11 mouse cellular contexts compared by ENCODE assay signal in genomic region chr2:92435023-92435422, GRCm38 (mm10). TPM values are rescaled to one million over a fixed set of nuclear protein-coding genes. Genes with fewer than 3 reads are reported as not detected.
DNase-seq lines count a peak whose midpoint lies in the region; ATAC-seq and TF ChIP-seq lines count a peak whose summit lies in the region.
"Had no signal": no experiment of that assay in that cellular context is flagged by ENCODE, and none has a peak within 500 bp of the region (broad histone marks: within the 10 kb centered on the region; RNA-seq: fewer than 3 reads in every experiment).

No protein-coding gene starts in this region.

- 47% methylated on average over 6 of the region's 6 CpGs for WGBS in liver, embryonic 13.5 days (ENCODE audit: insufficient replicate concordance)
- WGBS in liver, embryonic 11.5 days, result 61% methylated on average over 6 of the region's 6 CpGs
- WGBS in forebrain, embryonic 16.5 days, result 42% methylated on average over 6 of the region's 6 CpGs
- 56% methylated on average over 6 of the region's 6 CpGs for WGBS in midbrain, postnatal 0 days
- 54% methylated on average over 6 of the region's 6 CpGs for WGBS in kidney, embryonic 14.5 days

- H3K4me1 ChIP-seq in liver, embryonic 13.5 days (replicated peaks), result peaks cover 56% of the 10 kb centered on the region
- H3K4me1 ChIP-seq in liver, embryonic 11.5 days (replicated peaks; ENCODE audit: control insufficient read depth, insufficient read depth, low read length), result peaks cover 30% of the 10 kb centered on the region
- H3K4me1 ChIP-seq in forebrain, embryonic 16.5 days (replicated peaks; ENCODE audit: control insufficient read depth, insufficient read depth, low read length), result peaks cover 39% of the 10 kb centered on the region
- peaks cover 11% of the 10 kb centered on the region; the same call in 1 of the 2 replicates for H3K4me1 ChIP-seq in midbrain, postnatal 0 days (ENCODE audit: insufficient read depth, low read length)
- peaks cover 27% of the 10 kb centered on the region for H3K4me1 ChIP-seq in kidney, embryonic 14.5 days (ENCODE audit: control insufficient read depth, insufficient read depth, low read length)

- DNase-seq in cerebellum, adult 9-10 months, result peak; percentile 63
- DNase-seq in cerebellum, adult 8-10 months, result no peak
- DNase-seq in liver, embryonic 13.5 days, result no peak
- DNase-seq in liver, embryonic 11.5 days (ENCODE audit: low spot score), result no peak
- no peak for DNase-seq in midbrain, postnatal 0 days (ENCODE audit: low spot score)
- no peak for DNase-seq in embryo, embryonic 10 days (ENCODE audit: low spot score)
- DNase-seq: cerebellum, adult 11 months; kidney, adult 18-20 months had no signal

- no peak for ATAC-seq in liver, embryonic 13.5 days (ENCODE audit: low read depth)
- no peak for ATAC-seq in liver, embryonic 11.5 days (replicated peaks; ENCODE audit: low FRiP score)
- no peak for ATAC-seq in forebrain, embryonic 16.5 days
- ATAC-seq in midbrain, postnatal 0 days (ENCODE audit: low FRiP score), result no peak
- ATAC-seq in kidney, embryonic 14.5 days (ENCODE audit: low FRiP score, low TSS enrichment), result no peak
- ATAC-seq: Patski had no signal

- H3K36me3 ChIP-seq in liver, embryonic 13.5 days, result no peaks in the 10 kb centered on the region
- no peaks in the 10 kb centered on the region for H3K36me3 ChIP-seq in liver, embryonic 11.5 days (ENCODE audit: control insufficient read depth, insufficient read depth, low read length)
- no peaks in the 10 kb centered on the region for H3K36me3 ChIP-seq in forebrain, embryonic 16.5 days (ENCODE audit: control insufficient read depth, insufficient read depth)
- no peaks in the 10 kb centered on the region for H3K36me3 ChIP-seq in midbrain, postnatal 0 days (ENCODE audit: insufficient read depth, low read length)
- H3K36me3 ChIP-seq in kidney, embryonic 14.5 days (ENCODE audit: control insufficient read depth, insufficient read depth, low read length), result no peaks in the 10 kb centered on the region

- peak overlapping the region; percentile 99 for H3K4me2 ChIP-seq in liver, embryonic 13.5 days
- H3K4me2 ChIP-seq in liver, embryonic 11.5 days, result no peak overlapping the region; the same call in 1 of the 2 replicates
- H3K4me2 ChIP-seq in forebrain, embryonic 16.5 days (ENCODE audit: low read length), result peak overlapping the region; percentile 80
- peak overlapping the region; percentile 92 for H3K4me2 ChIP-seq in midbrain, postnatal 0 days (ENCODE audit: low read depth, low read length, poor library complexity, severe bottlenecking)
- H3K4me2 ChIP-seq in kidney, embryonic 14.5 days (replicated peaks; ENCODE audit: low read depth, low read length), result no peak overlapping the region

- H3K9me3 ChIP-seq in liver, embryonic 13.5 days (replicated peaks), result no peaks in the 10 kb centered on the region; the same call in 1 of the 2 replicates
- no peaks in the 10 kb centered on the region for H3K9me3 ChIP-seq in liver, embryonic 11.5 days (ENCODE audit: control insufficient read depth, low read length)
- no peaks in the 10 kb centered on the region for H3K9me3 ChIP-seq in forebrain, embryonic 16.5 days (ENCODE audit: control insufficient read depth, low read length)
- H3K9me3 ChIP-seq in midbrain, postnatal 0 days (ENCODE audit: low read length), result no peaks in the 10 kb centered on the region
- H3K9me3 ChIP-seq in kidney, embryonic 14.5 days (ENCODE audit: control insufficient read depth, low read length), result no peaks in the 10 kb centered on the region

- H3K27me3 ChIP-seq in liver, embryonic 13.5 days, result peaks cover 3% of the 10 kb centered on the region; the same call in 1 of the 2 replicates
- H3K27me3 ChIP-seq in liver, embryonic 11.5 days (replicated peaks; ENCODE audit: control insufficient read depth, insufficient read depth, low read length), result no peaks in the 10 kb centered on the region
- H3K27me3 ChIP-seq in forebrain, embryonic 16.5 days (replicated peaks; ENCODE audit: control insufficient read depth, insufficient read depth, low read length), result no peaks in the 10 kb centered on the region
- H3K27me3 ChIP-seq in midbrain, postnatal 0 days (ENCODE audit: insufficient read depth, low read length), result no peaks in the 10 kb centered on the region
- H3K27me3 ChIP-seq in kidney, embryonic 14.5 days (ENCODE audit: control insufficient read depth, insufficient read depth, low read length), result no peaks in the 10 kb centered on the region; the same call in 1 of the 2 replicates

- no peak overlapping the region for H3K4me3 ChIP-seq in liver, embryonic 13.5 days (replicated peaks)
- no peak overlapping the region for H3K4me3 ChIP-seq in liver, embryonic 11.5 days (ENCODE audit: low read depth, low read length)
- H3K4me3 ChIP-seq in forebrain, embryonic 16.5 days (replicated peaks; ENCODE audit: low read length), result no peak overlapping the region; the same call in 1 of the 2 replicates
- H3K4me3 ChIP-seq in midbrain, postnatal 0 days (ENCODE audit: low read depth, low read length), result no peak overlapping the region
- no peak overlapping the region for H3K4me3 ChIP-seq in kidney, embryonic 14.5 days (ENCODE audit: low read length)

- no peak for TF ChIP-seq CTCF in midbrain, postnatal 0 days (IDR thresholded peaks at IDR 0.05)

- no peak overlapping the region for H3K27ac ChIP-seq in liver, embryonic 13.5 days
- no peak overlapping the region for H3K27ac ChIP-seq in liver, embryonic 11.5 days (ENCODE audit: low read depth, low read length)
- H3K27ac ChIP-seq in forebrain, embryonic 16.5 days (ENCODE audit: low read length), result no peak overlapping the region
- 0 out of 2 replicates have a peak overlapping the region, but pooled peaks have one; percentile 72 for H3K27ac ChIP-seq in midbrain, postnatal 0 days (ENCODE audit: low read depth, low read length)
- H3K27ac ChIP-seq in kidney, embryonic 14.5 days (ENCODE audit: low read depth, low read length), result no peak overlapping the region

- H3K9ac ChIP-seq in liver, embryonic 13.5 days, result no peak overlapping the region
- no peak overlapping the region for H3K9ac ChIP-seq in liver, embryonic 11.5 days (ENCODE audit: low read depth, low read length)
- H3K9ac ChIP-seq in forebrain, embryonic 16.5 days (replicated peaks; ENCODE audit: low read depth, low read length), result peak overlapping the region; percentile 63
- H3K9ac ChIP-seq in midbrain, postnatal 0 days (replicated peaks; ENCODE audit: low read length, poor library complexity, severe bottlenecking), result 0 out of 2 replicates have a peak overlapping the region, but pooled peaks have one; percentile 42
- H3K9ac ChIP-seq in kidney, embryonic 14.5 days (ENCODE audit: low read depth, low read length), result no peak overlapping the region

RNA-seq across cellular contexts. Expression of gene Cry2, which starts 1.2 kb away (rescaled TPM):
- 9.1 and 10.7 TPM in 2 replicates for polyA plus RNA-seq in liver, embryonic 13.5 days (2015; fragmentation: Nextera tagmentation; extraction: Ambion mirVana)
- polyA plus RNA-seq in liver, embryonic 11.5 days (2014; fragmentation: Nextera tagmentation; extraction: Ambion mirVana), result 20.6 and 22.5 TPM in 2 replicates
- 40.1 and 46.8 TPM in 2 replicates for polyA plus RNA-seq in forebrain, embryonic 16.5 days (2015; fragmentation: Nextera tagmentation; extraction: Ambion mirVana)
- 41.9 and 48.4 TPM in 2 replicates for total RNA-seq in midbrain, postnatal 0 days (2014; rRNA removed)
- polyA plus RNA-seq in midbrain, postnatal 0 days (2015; fragmentation: Nextera tagmentation; extraction: Ambion mirVana), result 50.6 and 55.2 TPM in 2 replicates
- 13.8 and 21.3 TPM in 2 replicates for polyA plus RNA-seq in kidney, embryonic 14.5 days (2014; fragmentation: Nextera tagmentation; extraction: Ambion mirVana)

RNA-seq across cellular contexts. Expression of gene Slc35c1, which starts 25.3 kb away (rescaled TPM):
- 9.5 and 12.3 TPM in 2 replicates for polyA plus RNA-seq in liver, embryonic 13.5 days (2015; fragmentation: Nextera tagmentation; extraction: Ambion mirVana)
- 26.8 and 27.4 TPM in 2 replicates for polyA plus RNA-seq in liver, embryonic 11.5 days (2014; fragmentation: Nextera tagmentation; extraction: Ambion mirVana)
- polyA plus RNA-seq in forebrain, embryonic 16.5 days (2015; fragmentation: Nextera tagmentation; extraction: Ambion mirVana), result 10.6 and 12.7 TPM in 2 replicates
- 8.9 and 18.6 TPM in 2 replicates for total RNA-seq in midbrain, postnatal 0 days (2014; rRNA removed)
- polyA plus RNA-seq in midbrain, postnatal 0 days (2015; fragmentation: Nextera tagmentation; extraction: Ambion mirVana), result 16.8 and 18.8 TPM in 2 replicates
- 6.9 and 13.6 TPM in 2 replicates for polyA plus RNA-seq in kidney, embryonic 14.5 days (2014; fragmentation: Nextera tagmentation; extraction: Ambion mirVana)

RNA-seq across cellular contexts. Expression of gene Mapk8ip1, which starts 34.0 kb away (rescaled TPM):
- 1.7 and 1.9 TPM in 2 replicates for polyA plus RNA-seq in liver, embryonic 13.5 days (2015; fragmentation: Nextera tagmentation; extraction: Ambion mirVana)
- 4.9 and 6.3 TPM in 2 replicates for polyA plus RNA-seq in liver, embryonic 11.5 days (2014; fragmentation: Nextera tagmentation; extraction: Ambion mirVana)
- 101 TPM in 2 replicates for polyA plus RNA-seq in forebrain, embryonic 16.5 days (2015; fragmentation: Nextera tagmentation; extraction: Ambion mirVana)
- 286 and 357 TPM in 2 replicates for total RNA-seq in midbrain, postnatal 0 days (2014; rRNA removed)
- 176 and 178 TPM in 2 replicates for polyA plus RNA-seq in midbrain, postnatal 0 days (2015; fragmentation: Nextera tagmentation; extraction: Ambion mirVana)
- polyA plus RNA-seq in kidney, embryonic 14.5 days (2014; fragmentation: Nextera tagmentation; extraction: Ambion mirVana), result 15.6 and 20.8 TPM in 2 replicates

RNA-seq across cellular contexts. Expression of gene 1700029I15Rik, which starts 52.7 kb away (rescaled TPM):
- polyA plus RNA-seq in liver, embryonic 13.5 days (2015; fragmentation: Nextera tagmentation; extraction: Ambion mirVana), result 1.1 and 1.2 TPM in 2 replicates
- polyA plus RNA-seq in liver, embryonic 11.5 days (2014; fragmentation: Nextera tagmentation; extraction: Ambion mirVana), result 0.81 and 1.7 TPM in 2 replicates
- 5.7 and 8.6 TPM in 2 replicates for polyA plus RNA-seq in forebrain, embryonic 16.5 days (2015; fragmentation: Nextera tagmentation; extraction: Ambion mirVana)
- total RNA-seq in midbrain, postnatal 0 days (2014; rRNA removed), result 0.76 and 8.6 TPM in 2 replicates
- 3.1 and 4.7 TPM in 2 replicates for polyA plus RNA-seq in midbrain, postnatal 0 days (2015; fragmentation: Nextera tagmentation; extraction: Ambion mirVana)
- 2.1 and 2.5 TPM in 2 replicates for polyA plus RNA-seq in kidney, embryonic 14.5 days (2014; fragmentation: Nextera tagmentation; extraction: Ambion mirVana)

Comparison
In these comparisons a context has a peak if more than half of its experiments do, and no peak if none do; other contexts are left out.
1. H3K4me2 ChIP-seq: peak in liver, embryonic 13.5 days (single experiment), forebrain, embryonic 16.5 days (single experiment) and midbrain, postnatal 0 days (single experiment); none in liver, embryonic 11.5 days (single experiment) and kidney, embryonic 14.5 days (single experiment).
2. H3K9ac ChIP-seq: peak in forebrain, embryonic 16.5 days (single experiment) and midbrain, postnatal 0 days (single experiment); none in liver, embryonic 13.5 days (single experiment), liver, embryonic 11.5 days (single experiment) and kidney, embryonic 14.5 days (single experiment).